Mouse (Mus musculus) spleen, adult 2 months (tissue): ENCODE measurements around the gene Gm40193.

Source experiments
- CTCF ChIP-seq: fragments of 200-500 bp; IDR thresholded peaks from 2 replicates; pipeline ENCODE4 v1.5.1; 2011; ENCODE audit warnings: mild to moderate bottlenecking, inconsistent platforms; ENCODE audit not compliant: insufficient read depth, insufficient read length, insufficient replicate concordance; ENCODE audit errors: extremely low read depth
- POLR2A ChIP-seq: fragments of 200-500 bp; IDR thresholded peaks from 2 replicates; pipeline ENCODE4 v1.6.1; 2011; ENCODE audit warnings: low read depth, low read length, inconsistent platforms

DNA sequence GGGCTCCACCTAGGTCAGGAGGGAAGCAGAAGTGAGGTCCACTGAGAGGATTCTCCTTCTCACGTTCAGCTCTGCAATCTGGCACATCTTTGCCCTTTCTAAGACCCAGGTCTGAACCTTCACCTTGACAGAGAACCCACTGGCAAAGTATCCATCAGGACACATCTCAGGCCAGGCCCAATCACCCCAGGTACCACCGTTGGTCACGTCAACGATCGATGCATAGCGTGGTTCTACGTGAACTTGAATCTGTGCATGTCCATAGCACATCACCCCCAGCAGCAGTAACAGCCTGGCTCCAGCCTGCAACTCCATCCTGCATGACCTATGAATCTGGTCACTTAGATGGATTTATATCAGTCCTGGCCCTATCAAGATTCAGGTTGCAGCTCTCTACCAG is 18.5 kb downstream of the Gm40193 start, which contains the start of gene Vmo1:
- no peak for TF ChIP-seq POLR2A
- no peak for TF ChIP-seq CTCF
